Mouse (Mus musculus): ENCODE results near the gene Gzmn. TPM values are rescaled to one million over a fixed set of nuclear protein-coding genes. Genes with fewer than 3 reads are reported as not detected.
"Not testable (repeated sequence)": the region's sequence is repeated elsewhere in the genome, so short reads cannot be mapped to it uniquely, and the experiment has no call there.

The Gzmn gene
- not detected in 2 replicates for total RNA-seq (2021)
- long read RNA-seq = 0 reads

- no peak for DNase-seq
These were observed at the start of gene Gzmn for GRCm38 (mm10) chr14:56174499-56174898. Gene Gzmn, minus strand, starts transcription at chr14:56174599.

GRCm38 (mm10) chr14:56211317-56211716 is 36.9 kb upstream of the Gzmn start, which contains the start of gene Gzmf:
Gene Gzmf, minus strand, starts transcription at chr14:56211417.
- no peak for DNase-seq

GRCm38 (mm10) chr14:56205613-56206012 is 31.2 kb upstream of the Gzmn start:
- no peak for DNase-seq

- DNase-seq = peak; percentile 47
These were observed 30.6 kb upstream of the Gzmn start for GRCm38 (mm10) chr14:56205021-56205420.

- DNase-seq = peak; percentile 71
These were observed 29.6 kb upstream of the Gzmn start for GRCm38 (mm10) chr14:56203975-56204374.

- DNase-seq = peak; percentile 29
These were observed 12.5 kb upstream of the Gzmn start for GRCm38 (mm10) chr14:56186946-56187345.

- DNase-seq = no peak
These were observed 12.1 kb upstream of the Gzmn start for GRCm38 (mm10) chr14:56186521-56186920.

GRCm38 (mm10) chr14:56177651-56178050 is 3.3 kb upstream of the Gzmn start:
- DNase-seq = peak; percentile 67

- no peak for DNase-seq
These were observed 1.0 kb downstream of the Gzmn start for GRCm38 (mm10) chr14:56173396-56173795.

GRCm38 (mm10) chr14:56172744-56173143 is 1.7 kb downstream of the Gzmn start:
- DNase-seq = no peak

GRCm38 (mm10) chr14:56168009-56168408 is 6.4 kb downstream of the Gzmn start:
- no peak for DNase-seq

- no peak for DNase-seq
These were observed 12.3 kb downstream of the Gzmn start for GRCm38 (mm10) chr14:56162109-56162508.

- not testable (repeated sequence) for DNase-seq
These were observed 14.9 kb downstream of the Gzmn start, which contains the start of gene Gzmg for GRCm38 (mm10) chr14:56159479-56159878. Gene Gzmg, minus strand, starts transcription at chr14:56159579.

GRCm38 (mm10) chr14:56155340-56155739 is 19.1 kb downstream of the Gzmn start:
- DNase-seq = no peak

GRCm38 (mm10) chr14:56133675-56134074 is 40.7 kb downstream of the Gzmn start:
- DNase-seq = not testable (repeated sequence)

GRCm38 (mm10) chr14:56132508-56132907 is 41.9 kb downstream of the Gzmn start, which contains the start of gene Gzmd:
Gene Gzmd, minus strand, starts transcription at chr14:56132608.
- DNase-seq = not testable (repeated sequence)

GRCm38 (mm10) chr14:56128341-56128740 is 46.1 kb downstream of the Gzmn start:
- no peak for DNase-seq

- DNase-seq = no peak
These were observed 50.9 kb downstream of the Gzmn start for GRCm38 (mm10) chr14:56123516-56123915.

GRCm38 (mm10) chr14:56120525-56120924 is 53.9 kb downstream of the Gzmn start, which contains the start of gene Gzme:
Gene Gzme, minus strand, starts transcription at chr14:56120625.
- no peak for DNase-seq

Other genes starting within 250 kb of the Gzmn start
- 0.49 and 1.2 TPM in 2 replicates for gene Cma1, start 229.9 kb downstream of the Gzmn start, total RNA-seq (2021)
- gene Cma2, start 223.6 kb downstream of the Gzmn start, total RNA-seq (2021) = not detected in 2 replicates
- gene Mcpt1, start 156.6 kb downstream of the Gzmn start, total RNA-seq (2021) = not detected in 2 replicates
- not detected in 2 replicates for gene Mcpt9, start 144.1 kb downstream of the Gzmn start, total RNA-seq (2021)
- not detected in 2 replicates for gene Mcpt2, start 132.6 kb downstream of the Gzmn start, total RNA-seq (2021)
- gene Mcpt4, start 112.3 kb downstream of the Gzmn start, total RNA-seq (2021) = 0.97 and 1.1 TPM in 2 replicates
- gene Mcpt8, start 89.3 kb downstream of the Gzmn start, total RNA-seq (2021) = not detected in 2 replicates
- gene Ctsg, start 72.0 kb downstream of the Gzmn start, total RNA-seq (2021) = not detected in 2 replicates
- gene Gzme, start 54.0 kb downstream of the Gzmn start, total RNA-seq (2021) = not detected in 2 replicates
- not detected in 2 replicates for gene Gzmd, start 42.0 kb downstream of the Gzmn start, total RNA-seq (2021)
- gene Gzmg, start 15.0 kb downstream of the Gzmn start, total RNA-seq (2021) = not detected in 2 replicates
- not detected in 2 replicates for gene Gzmf, start 36.8 kb upstream of the Gzmn start, total RNA-seq (2021)
- not detected in 2 replicates for gene Gzmc, start 60.1 kb upstream of the Gzmn start, total RNA-seq (2021)
- not detected in 2 replicates for gene Gzmb, start 87.7 kb upstream of the Gzmn start, total RNA-seq (2021)
- gene Atp12a, start 190.5 kb upstream of the Gzmn start, total RNA-seq (2021) = not detected in 2 replicates
- 1.6 and 1.7 TPM in 2 replicates for gene Rnf17, start 228.0 kb upstream of the Gzmn start, total RNA-seq (2021)